Mouse (Mus musculus) embryonic facial prominence, embryonic 10.5 days (tissue): ENCODE results near the gene Peli2. TPM values are rescaled to one million over a fixed set of nuclear protein-coding genes. Genes with fewer than 3 reads are reported as not detected.

ENCODE experiments used
- DNase-seq: peaks from one replicate; pipeline ENCODE4 v3.0.0-alpha.2; 2017; ENCODE audit warnings: low spot score
- H3K27ac ChIP-seq: fragments of 300-500 bp; sonication (generic); replicated peaks from 2 replicates; pipeline ENCODE4 v1.5.1; 2016; ENCODE audit warnings: mild to moderate bottlenecking
- H3K27me3 ChIP-seq: fragments of 300-500 bp; sonication (generic); replicated peaks from 2 replicates; pipeline ENCODE4 v1.6.1; 2016; ENCODE audit warnings: low read depth, mild to moderate bottlenecking; ENCODE audit not compliant: poor library complexity, severe bottlenecking
- H3K36me3 ChIP-seq: fragments of 300-500 bp; sonication (generic); replicated peaks from 2 replicates; pipeline ENCODE4 v1.6.1; 2016; ENCODE audit warnings: mild to moderate bottlenecking, moderate library complexity
- H3K4me1 ChIP-seq: fragments of 300-500 bp; sonication (generic); 2 replicates; pipeline ENCODE4 v1.6.1; 2016
- H3K4me3 ChIP-seq: fragments of 300-500 bp; sonication (generic); 2 replicates; pipeline ENCODE4 v1.5.1; 2016; ENCODE audit warnings: mild to moderate bottlenecking, moderate library complexity
- H3K9me3 ChIP-seq: fragments of 300-500 bp; sonication (generic); 2 replicates; pipeline ENCODE4 v1.6.1; 2016; ENCODE audit warnings: mild to moderate bottlenecking
- WGBS: fragments of 180-500 bp; shearing (Covaris S2); methylation state at CpG from one replicate; pipeline ENCODE4 v1.1.7; 2016; 5-methylcytosine and 5-hydroxymethylcytosine counted together
- polyA plus RNA-seq: library from polyadenylated mRNA; unstranded; fragments of >200 nt; fragmentation: Nextera tagmentation; extraction: Ambion mirVana; gene quantifications from 2 replicates; pipeline ENCODE4 v1.2.1, GENCODE M21; 2016

Gene Peli2
- polyA plus RNA-seq, 1 experiment from 2014 or later, result 8.0 TPM

DNA sequence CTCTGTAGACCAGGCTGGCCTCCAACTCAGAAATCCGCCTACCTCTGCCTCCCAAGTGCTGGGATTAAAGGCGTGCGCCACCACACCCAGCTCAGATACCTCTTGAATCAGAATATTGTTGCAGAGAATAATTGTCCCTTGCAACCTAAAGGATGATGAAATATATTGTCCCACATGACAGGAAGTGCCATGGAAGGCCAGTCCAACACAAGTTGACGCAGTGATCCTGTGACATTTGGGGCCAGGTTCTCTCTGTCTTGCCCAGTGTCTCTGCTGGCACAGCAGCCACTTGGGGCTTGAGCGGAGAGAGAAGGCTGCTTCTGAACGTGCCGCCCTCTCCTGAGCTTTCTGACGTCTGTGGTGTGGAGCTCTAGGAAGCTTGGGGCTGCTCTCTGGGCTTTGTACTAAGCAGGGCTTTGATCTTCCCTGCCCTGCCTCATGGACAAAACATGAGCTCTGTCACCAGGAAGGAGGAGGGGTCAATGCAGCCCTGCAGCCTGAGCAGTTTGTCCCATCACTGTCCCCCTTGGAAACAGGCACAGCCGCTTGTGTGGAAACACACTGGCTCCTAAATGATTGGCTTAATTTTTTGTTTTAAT, 130.9 kb downstream of the Peli2 start:
- no peaks in the 10 kb centered on the region for H3K9me3 ChIP-seq
- H3K4me1 ChIP-seq, result peaks cover 23% of the 10 kb centered on the region
- peaks cover 31% of the 10 kb centered on the region for H3K36me3 ChIP-seq
- no peak overlapping the region for H3K27ac ChIP-seq
- DNase-seq, result peak; percentile 29
- H3K27me3 ChIP-seq, result no peaks in the 10 kb centered on the region
- H3K4me3 ChIP-seq, result no peak overlapping the region
- WGBS, result 63% methylated on average over 9 of the region's 9 CpGs

DNA sequence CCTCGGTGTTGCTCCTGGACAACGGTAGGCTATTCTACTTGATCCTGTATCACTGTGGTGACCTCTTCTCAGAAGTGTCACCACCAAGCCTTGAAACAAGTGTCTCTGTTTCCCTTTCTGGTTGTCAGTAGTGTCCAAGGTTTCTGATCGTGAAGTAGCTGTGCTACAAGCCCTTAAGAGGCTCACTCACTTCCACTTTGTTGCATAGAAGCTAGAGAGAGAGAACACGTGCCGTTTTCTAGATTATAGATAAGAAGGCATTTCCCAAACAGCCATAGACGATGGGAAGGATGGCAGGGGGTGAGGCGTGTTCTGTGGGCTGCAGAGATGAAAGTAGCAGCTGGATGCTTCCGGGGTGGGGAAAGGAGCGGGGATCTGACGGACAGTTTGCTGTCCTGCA, 132.6 kb downstream of the Peli2 start:
- Histone ChIP-seq H3K36me3 (peaks cover 32% of the 10 kb centered on the region), H3K9me3 (no peaks in the 10 kb centered on the region), H3K4me1 (peaks cover 23% of the 10 kb centered on the region), H3K4me3 (no peak overlapping the region), H3K27ac (no peak overlapping the region), H3K27me3 (no peaks in the 10 kb centered on the region)
- WGBS, result 84% methylated on average over 10 of the region's 10 CpGs
- DNase-seq, result no peak

DNA sequence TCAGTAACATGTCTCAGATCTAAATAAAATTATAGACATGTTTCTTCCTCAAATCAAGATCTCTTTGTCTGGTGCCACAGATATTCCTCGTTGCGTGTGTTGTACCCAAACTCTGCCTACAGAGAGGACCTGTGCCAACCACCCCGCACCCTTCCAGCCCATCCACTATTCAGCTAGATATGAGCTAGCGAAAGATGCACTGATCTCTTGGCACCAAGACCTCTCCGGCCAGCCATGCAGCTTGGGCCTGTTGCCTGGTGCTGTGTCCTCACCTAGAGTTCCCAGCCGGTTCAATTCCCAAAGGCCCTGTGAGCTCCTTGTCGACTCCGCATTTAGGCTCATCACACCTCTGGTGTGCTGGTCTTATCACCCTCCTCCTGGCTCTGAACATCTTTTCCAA, 134.1 kb downstream of the Peli2 start:
- 90% methylated on average over 8 of the region's 8 CpGs for WGBS
- no peak for DNase-seq
- Histone ChIP-seq H3K36me3 (peaks cover 38% of the 10 kb centered on the region), H3K9me3 (no peaks in the 10 kb centered on the region), H3K4me1 (peaks cover 23% of the 10 kb centered on the region), H3K27ac (no peak overlapping the region), H3K27me3 (no peaks in the 10 kb centered on the region), H3K4me3 (no peak overlapping the region)

DNA sequence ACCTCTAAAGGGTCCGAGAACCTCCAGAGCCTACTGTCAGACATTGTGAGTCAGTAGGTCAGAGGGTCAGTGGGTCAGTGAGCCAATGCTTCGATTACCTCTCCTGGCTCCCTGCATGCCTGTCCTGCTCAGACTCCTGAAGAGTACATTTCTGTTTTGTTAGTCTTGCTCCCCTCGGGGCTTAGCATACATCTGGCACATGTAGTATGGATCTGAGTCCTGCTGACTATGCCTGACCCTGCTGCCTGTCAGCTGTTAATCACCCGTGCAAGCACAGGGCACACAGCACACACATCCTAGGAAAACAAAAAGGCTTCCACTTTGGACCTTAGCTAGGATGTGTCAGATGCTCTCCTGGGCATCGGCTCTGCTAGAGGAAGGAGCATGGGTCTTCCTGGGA, 134.7 kb downstream of the Peli2 start:
- H3K27ac ChIP-seq, result no peak overlapping the region
- H3K4me1 ChIP-seq, result peaks cover 23% of the 10 kb centered on the region
- DNase-seq, result no peak
- no peaks in the 10 kb centered on the region for H3K9me3 ChIP-seq
- 42% methylated on average over 5 of the region's 5 CpGs for WGBS
- peaks cover 38% of the 10 kb centered on the region for H3K36me3 ChIP-seq
- H3K27me3 ChIP-seq, result no peaks in the 10 kb centered on the region
- H3K4me3 ChIP-seq, result no peak overlapping the region

DNA sequence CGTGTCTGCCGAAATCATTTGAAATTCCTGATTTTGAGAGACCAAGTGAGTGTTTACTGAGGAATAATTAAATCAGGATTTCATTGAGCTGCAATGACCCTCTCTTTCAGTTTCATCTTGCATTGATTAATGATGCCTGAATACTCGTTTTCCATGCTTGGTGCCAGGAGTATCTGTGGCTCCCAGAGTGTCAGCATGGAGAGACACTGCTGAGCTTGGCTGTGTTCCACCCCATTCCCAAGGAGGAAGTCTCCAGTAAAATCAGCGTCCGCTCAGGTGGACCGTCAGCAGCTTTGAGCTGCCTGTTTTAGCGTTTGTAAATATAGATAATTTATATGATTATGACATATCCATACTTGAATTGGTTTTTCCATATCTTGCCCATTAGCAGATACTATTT, 137.1 kb downstream of the Peli2 start:
- 81% methylated on average over 7 of the region's 7 CpGs for WGBS
- H3K27me3 ChIP-seq, result no peaks in the 10 kb centered on the region
- no peaks in the 10 kb centered on the region for H3K9me3 ChIP-seq
- H3K4me3 ChIP-seq, result no peak overlapping the region
- peaks cover 16% of the 10 kb centered on the region for H3K4me1 ChIP-seq
- no peak for DNase-seq
- H3K27ac ChIP-seq, result no peak overlapping the region
- H3K36me3 ChIP-seq, result peaks cover 31% of the 10 kb centered on the region

DNA sequence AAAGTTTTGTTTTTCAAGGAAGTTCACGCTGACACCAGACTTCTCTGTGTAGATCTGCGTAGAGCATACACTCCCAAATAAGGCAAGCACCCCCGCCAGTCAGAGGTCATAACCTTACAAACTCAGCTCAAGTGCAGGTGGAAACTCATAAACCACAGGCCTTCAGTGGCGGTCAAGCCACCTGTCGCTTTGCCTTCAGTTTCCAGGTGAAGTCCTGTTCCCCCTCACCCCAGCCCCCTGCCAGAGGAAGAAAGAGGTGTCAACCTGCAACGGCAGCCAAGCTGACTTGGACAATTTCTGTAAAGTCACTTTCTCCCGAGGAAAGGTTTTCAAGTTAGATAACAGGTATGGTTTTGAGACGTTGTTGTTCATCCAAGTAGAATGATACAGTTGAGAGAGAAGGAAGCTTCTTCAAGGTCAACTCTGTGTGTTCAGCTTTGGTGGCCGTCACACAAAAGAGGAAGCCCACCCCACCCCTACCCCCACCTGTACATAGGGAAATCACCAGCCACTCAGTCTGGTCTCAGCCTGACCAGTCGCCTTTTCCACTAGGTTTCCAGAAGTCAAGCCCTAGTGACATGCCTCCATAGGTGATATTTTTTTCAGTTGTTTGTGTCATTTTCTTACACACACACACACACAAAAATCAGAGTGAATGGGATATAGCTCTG, 138.2 kb downstream of the Peli2 start:
- 84% methylated on average over 10 of the region's 10 CpGs for WGBS
- DNase-seq, result no peak
- Histone ChIP-seq H3K9me3 (no peaks in the 10 kb centered on the region), H3K4me1 (peaks cover 16% of the 10 kb centered on the region), H3K36me3 (peaks cover 22% of the 10 kb centered on the region), H3K27me3 (no peaks in the 10 kb centered on the region), H3K27ac (no peak overlapping the region), H3K4me3 (no peak overlapping the region)

DNA sequence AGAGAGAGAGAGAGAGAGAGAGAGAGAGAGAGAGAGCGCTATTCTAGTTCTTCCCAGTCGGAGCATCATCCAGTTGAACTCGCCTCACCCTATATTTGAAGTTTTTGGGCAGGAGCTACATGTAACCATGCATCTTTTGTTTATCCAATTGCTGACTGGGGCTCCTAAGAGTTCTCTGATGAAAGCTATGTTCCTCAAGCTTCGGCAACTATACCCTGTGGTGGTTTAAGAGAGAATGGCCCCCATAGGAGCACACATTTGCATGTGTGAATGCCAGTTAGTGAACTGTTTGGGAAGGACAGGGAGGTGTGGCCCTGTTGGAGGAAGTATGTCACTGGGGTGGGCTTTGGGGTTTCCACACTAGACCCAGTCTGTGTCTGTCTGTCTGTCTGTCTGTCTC, 142.5 kb downstream of the Peli2 start:
- WGBS, result 90% methylated on average over 4 of the region's 4 CpGs

DNA sequence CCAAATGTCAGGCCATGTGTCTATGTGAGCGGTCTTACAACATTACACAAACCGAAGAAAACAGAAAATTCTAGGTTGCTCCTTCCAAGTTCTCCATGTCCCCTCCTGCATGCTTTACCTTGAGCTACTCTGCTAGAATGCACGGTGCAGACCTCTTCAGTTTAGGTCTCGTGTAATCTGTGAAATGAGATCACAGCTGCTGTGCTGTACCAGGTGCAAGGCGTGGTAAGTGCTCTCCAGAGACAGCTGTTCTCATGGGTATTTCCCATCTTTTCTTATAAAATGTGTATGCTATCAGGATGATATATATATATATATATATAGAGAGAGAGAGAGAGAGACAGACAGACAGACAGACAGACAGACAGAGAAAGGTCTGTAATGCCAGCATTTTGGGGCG, 146.1 kb downstream of the Peli2 start:
- 89% methylated on average over 6 of the region's 6 CpGs for WGBS

More for the DNA sequence above, 142.5 kb downstream of the Peli2 start:
- Histone ChIP-seq H3K4me1 (no peaks in the 10 kb centered on the region), H3K27me3 (no peaks in the 10 kb centered on the region), H3K9me3 (no peaks in the 10 kb centered on the region), H3K27ac (no peak overlapping the region), H3K36me3 (peaks cover 6% of the 10 kb centered on the region; the same call in 1 of the 2 replicates), H3K4me3 (no peak overlapping the region)
- DNase-seq, result no peak

DNA sequence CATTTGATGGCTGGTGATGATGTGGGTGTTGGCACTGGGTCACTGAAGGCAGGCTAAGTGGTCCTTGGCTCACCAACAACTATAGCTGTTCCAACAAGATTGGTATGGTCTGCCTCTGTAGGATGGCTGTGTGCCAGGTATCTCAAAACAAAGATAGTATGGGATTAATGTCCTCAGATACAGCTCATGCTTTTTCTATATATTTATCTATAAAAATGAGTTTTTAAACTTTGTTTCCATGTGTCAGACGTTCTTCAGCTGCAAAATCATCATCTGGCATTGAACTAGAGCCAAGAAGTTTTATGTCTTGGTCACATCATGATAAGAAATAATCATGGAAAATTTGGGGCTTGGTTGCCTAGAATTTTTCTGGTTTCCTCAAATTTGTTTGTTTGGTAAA, 157.7 kb downstream of the Peli2 start:
- H3K36me3 ChIP-seq, result no peaks in the 10 kb centered on the region
- H3K4me3 ChIP-seq, result no peak overlapping the region
- 68% methylated on average over 1 of the region's 1 CpGs for WGBS
- H3K4me1 ChIP-seq, result no peaks in the 10 kb centered on the region
- H3K9me3 ChIP-seq, result no peaks in the 10 kb centered on the region
- H3K27me3 ChIP-seq, result no peaks in the 10 kb centered on the region
- no peak for DNase-seq
- H3K27ac ChIP-seq, result no peak overlapping the region

More for the DNA sequence above, 146.1 kb downstream of the Peli2 start:
- no peak overlapping the region for H3K4me3 ChIP-seq
- H3K27ac ChIP-seq, result no peak overlapping the region
- H3K27me3 ChIP-seq, result no peaks in the 10 kb centered on the region
- H3K4me1 ChIP-seq, result no peaks in the 10 kb centered on the region
- H3K36me3 ChIP-seq, result no peaks in the 10 kb centered on the region
- DNase-seq, result no peak
- H3K9me3 ChIP-seq, result no peaks in the 10 kb centered on the region

DNA sequence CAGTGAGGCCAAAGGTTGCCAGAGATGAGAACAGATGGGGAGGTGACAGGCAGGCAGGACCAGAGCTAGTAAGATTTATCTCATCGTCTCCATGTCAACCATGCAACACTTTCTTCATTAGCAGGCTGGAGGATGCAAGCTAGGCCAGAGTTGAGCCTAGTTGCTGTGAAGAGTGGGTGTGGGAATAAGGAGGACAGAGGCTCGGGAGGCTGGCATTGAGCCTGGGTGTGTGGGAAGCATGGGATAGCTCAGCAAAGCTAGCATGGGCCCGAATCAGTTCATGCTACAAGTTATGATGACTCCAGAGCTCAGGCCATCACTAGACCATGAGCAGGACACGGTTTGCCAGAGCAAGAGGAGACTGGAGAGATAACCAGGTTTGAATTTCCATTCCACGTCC, 166.3 kb downstream of the Peli2 start:
- H3K4me3 ChIP-seq, result no peak overlapping the region
- H3K27me3 ChIP-seq, result no peaks in the 10 kb centered on the region
- 88% methylated on average over 5 of the region's 5 CpGs for WGBS
- H3K36me3 ChIP-seq, result no peaks in the 10 kb centered on the region
- no peak overlapping the region for H3K27ac ChIP-seq
- no peak for DNase-seq
- H3K9me3 ChIP-seq, result no peaks in the 10 kb centered on the region
- H3K4me1 ChIP-seq, result no peaks in the 10 kb centered on the region

DNA sequence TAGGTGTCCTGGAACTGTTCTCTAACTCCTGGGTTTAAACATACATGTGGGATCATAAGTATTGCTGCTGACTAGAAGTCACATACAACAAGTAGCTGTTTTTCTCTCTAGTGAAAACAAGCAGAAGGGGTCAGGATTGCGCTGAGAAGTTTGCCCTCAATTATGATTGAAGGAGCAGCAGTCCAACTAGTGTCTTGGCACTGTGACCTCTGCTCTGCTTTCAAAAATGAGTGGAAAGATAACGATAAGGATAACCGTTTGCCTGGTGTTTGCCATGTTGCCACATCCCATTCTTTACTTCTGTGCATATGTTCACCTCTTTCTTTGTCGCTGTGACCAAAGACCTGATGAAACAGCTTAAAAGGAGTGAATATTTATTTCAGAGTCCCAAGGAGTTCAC, 167.0 kb downstream of the Peli2 start:
- WGBS, result 87% methylated on average over 4 of the region's 4 CpGs
- no peak overlapping the region for H3K4me3 ChIP-seq
- DNase-seq, result no peak
- no peaks in the 10 kb centered on the region for H3K9me3 ChIP-seq
- H3K27me3 ChIP-seq, result no peaks in the 10 kb centered on the region
- no peak overlapping the region for H3K27ac ChIP-seq
- H3K4me1 ChIP-seq, result no peaks in the 10 kb centered on the region
- no peaks in the 10 kb centered on the region for H3K36me3 ChIP-seq

DNA sequence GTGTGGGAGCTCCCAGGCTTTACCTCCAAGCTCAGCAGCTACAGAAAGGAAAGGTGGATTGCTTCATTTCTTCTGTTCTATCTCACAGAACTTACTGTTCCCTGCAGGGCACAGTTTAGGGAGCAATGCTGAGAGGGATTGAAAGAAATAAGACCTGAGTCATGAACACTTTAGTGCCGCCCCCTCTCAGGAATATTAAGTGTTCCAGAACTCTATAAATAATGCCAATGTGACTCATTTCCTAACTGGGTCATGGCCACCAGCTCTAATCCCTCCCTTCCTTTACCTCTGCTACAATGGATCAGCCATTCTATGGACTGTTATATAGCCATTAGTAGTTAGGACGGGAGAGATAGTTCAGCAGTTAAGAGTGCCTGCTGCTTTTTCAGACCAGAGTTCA, 168.0 kb downstream of the Peli2 start:
- Histone ChIP-seq H3K36me3 (no peaks in the 10 kb centered on the region), H3K4me3 (no peak overlapping the region), H3K4me1 (no peaks in the 10 kb centered on the region), H3K9me3 (no peaks in the 10 kb centered on the region), H3K27ac (no peak overlapping the region), H3K27me3 (no peaks in the 10 kb centered on the region)
- no peak for DNase-seq
- WGBS, result 82% methylated on average over 2 of the region's 2 CpGs
